12 mouse cellular contexts compared by ENCODE assay signal in the genomic region with DNA sequence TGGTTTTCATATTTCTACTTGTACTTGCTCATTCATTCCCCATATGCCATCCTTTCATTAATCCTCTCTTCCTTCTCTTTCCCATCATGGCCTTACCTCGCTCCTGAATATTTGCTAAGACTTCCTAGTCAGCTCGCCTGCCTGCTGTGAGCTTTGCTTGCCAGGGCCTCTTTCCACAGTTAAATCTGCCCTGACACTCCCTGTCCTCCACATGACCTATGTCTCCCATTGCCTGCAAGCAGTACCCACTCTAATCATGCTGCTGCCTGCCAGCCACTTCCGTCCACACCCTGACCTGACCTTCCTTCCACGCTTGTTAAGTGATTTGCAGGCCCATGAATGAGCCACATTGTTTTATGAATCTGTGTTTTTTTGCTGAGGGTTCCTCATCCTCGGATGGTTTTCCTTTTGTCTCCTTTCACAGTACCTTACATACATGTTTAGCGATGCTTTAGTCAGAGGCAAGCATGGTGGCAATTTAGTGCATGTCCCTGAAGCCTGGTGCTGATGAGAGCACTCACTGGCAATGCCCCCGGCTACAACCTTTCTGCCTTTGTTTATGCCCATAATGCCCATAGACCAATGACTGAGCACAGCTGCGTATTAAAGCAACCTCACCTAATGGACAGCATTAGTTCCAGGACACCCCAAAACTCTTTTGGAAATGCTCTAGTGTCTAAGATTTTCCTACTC.
DNase-seq lines count a peak whose midpoint lies in the region; ATAC-seq and TF ChIP-seq lines count a peak whose summit lies in the region.
"Had no signal": no experiment of that assay in that cellular context is flagged by ENCODE, and none has a peak within 500 bp of the region (broad histone marks: within the 10 kb centered on the region; RNA-seq: fewer than 3 reads in every experiment).

No protein-coding gene starts in this region.

- 28% methylated on average over 8 of the region's 8 CpGs for WGBS in hindbrain, embryonic 11.5 days
- 37% methylated on average over 8 of the region's 8 CpGs for WGBS in midbrain, postnatal 0 days

- H3K4me1 ChIP-seq in hindbrain, embryonic 11.5 days (replicated peaks; ENCODE audit: control insufficient read depth, insufficient read depth, low read length) = peaks cover 8% of the 10 kb centered on the region
- H3K4me1 ChIP-seq in midbrain, postnatal 0 days (ENCODE audit: insufficient read depth, low read length) = no peaks in the 10 kb centered on the region

- no peak for TF ChIP-seq POLR2A in brain, embryonic 14.5 days (IDR thresholded peaks at IDR 0.05; ENCODE audit: borderline replicate concordance, extremely low read depth, insufficient read depth, insufficient read length, poor library complexity, severe bottlenecking)

- no peaks in the 10 kb centered on the region for H3K27me3 ChIP-seq in hindbrain, embryonic 11.5 days (ENCODE audit: control insufficient read depth, insufficient read depth, low read length)
- no peaks in the 10 kb centered on the region for H3K27me3 ChIP-seq in midbrain, postnatal 0 days (ENCODE audit: insufficient read depth, low read length)
- H3K27me3 ChIP-seq: kidney, embryonic 15.5 days had no signal

- no peak for TF ChIP-seq CTCF in brain, embryonic 14.5 days (IDR thresholded peaks at IDR 0.05; ENCODE audit: borderline replicate concordance, extremely low read depth, insufficient read depth, insufficient read length)
- no peak for TF ChIP-seq CTCF in midbrain, postnatal 0 days (IDR thresholded peaks at IDR 0.05)

- no peaks in the 10 kb centered on the region for H3K9me3 ChIP-seq in hindbrain, embryonic 11.5 days (ENCODE audit: control insufficient read depth, low read length)
- no peaks in the 10 kb centered on the region for H3K9me3 ChIP-seq in midbrain, postnatal 0 days (ENCODE audit: low read length)
- H3K9me3 ChIP-seq: kidney, embryonic 15.5 days had no signal

- DNase-seq in MN1 (ENCODE audit: low spot score) = peak; percentile 23
- peak; percentile 40 for DNase-seq in brain, embryonic 14.5 days (ENCODE audit: low read depth)
- peak; percentile 41 for DNase-seq in hindbrain, embryonic 11.5 days (ENCODE audit: low spot score)
- peak; percentile 6 for DNase-seq in midbrain, postnatal 0 days (ENCODE audit: low spot score)
- DNase-seq in adrenal gland, postnatal 10 days = no peak
- DNase-seq in heart, adult 8-10 months (ENCODE audit: low spot score) = no peak
- DNase-seq: gastrocnemius, postnatal 36 days; lung, embryonic 14.5 days; spleen, adult 18-20 months had no signal

- no peak overlapping the region for H3K4me2 ChIP-seq in hindbrain, embryonic 11.5 days (replicated peaks; ENCODE audit: low read depth, low read length)
- H3K4me2 ChIP-seq in midbrain, postnatal 0 days (ENCODE audit: low read depth, low read length, poor library complexity, severe bottlenecking) = no peak overlapping the region
- H3K4me2 ChIP-seq: kidney, embryonic 15.5 days; lung, embryonic 14.5 days had no signal

- no peak overlapping the region for H3K4me3 ChIP-seq in hindbrain, embryonic 11.5 days (ENCODE audit: low read depth, low read length)
- H3K4me3 ChIP-seq in midbrain, postnatal 0 days (ENCODE audit: low read depth, low read length) = no peak overlapping the region
- H3K4me3 ChIP-seq: kidney, embryonic 15.5 days had no signal

- peak; percentile 73 for ATAC-seq in hindbrain, embryonic 11.5 days (ENCODE audit: low FRiP score)
- no peak for ATAC-seq in midbrain, postnatal 0 days (ENCODE audit: low FRiP score)
- no peak for ATAC-seq in monocyte, adult 5-6 weeks (replicated peaks; ENCODE audit: insufficient number of reproducible peaks, low FRiP score, low TSS enrichment, poor library complexity, severe bottlenecking)
- no peak for ATAC-seq in erythroid progenitor cell, adult 5-6 weeks (replicated peaks; ENCODE audit: low FRiP score, poor library complexity, severe bottlenecking)

- H3K27ac ChIP-seq in hindbrain, embryonic 11.5 days (ENCODE audit: low read depth, low read length) = peak overlapping the region; percentile 70
- H3K27ac ChIP-seq in midbrain, postnatal 0 days (ENCODE audit: low read depth, low read length) = no peak overlapping the region
- H3K27ac ChIP-seq: kidney, embryonic 15.5 days had no signal

- no peaks in the 10 kb centered on the region for H3K36me3 ChIP-seq in hindbrain, embryonic 11.5 days (ENCODE audit: control insufficient read depth, insufficient read depth, low read length)
- H3K36me3 ChIP-seq in midbrain, postnatal 0 days (ENCODE audit: insufficient read depth, low read length) = no peaks in the 10 kb centered on the region
- H3K36me3 ChIP-seq: kidney, embryonic 15.5 days had no signal

- H3K9ac ChIP-seq in hindbrain, embryonic 11.5 days (ENCODE audit: low read depth, low read length) = no peak overlapping the region; the same call in 1 of the 2 replicates
- H3K9ac ChIP-seq in midbrain, postnatal 0 days (replicated peaks; ENCODE audit: low read length, poor library complexity, severe bottlenecking) = no peak overlapping the region
- H3K9ac ChIP-seq: kidney, embryonic 15.5 days; lung, embryonic 14.5 days had no signal

Comparison
In these comparisons a context has a peak if more than half of its experiments do, and no peak if none do; other contexts are left out.
1. DNase-seq: peak in MN1 (single experiment), brain, embryonic 14.5 days (single experiment), hindbrain, embryonic 11.5 days (single experiment) and midbrain, postnatal 0 days (single experiment); none in adrenal gland, postnatal 10 days (single experiment) and heart, adult 8-10 months (single experiment).